Mouse (Mus musculus) mature B cell (primary cell): Measurements from ENCODE around the gene Parm1.

Experiments
- in situ Hi-C: fragments of 300-500 bp; cut with MboI; formaldehyde crosslinking; loops from 2 replicates; pipeline ENCODE4 v1.14.3; 2019

Gene Parm1

DNA sequence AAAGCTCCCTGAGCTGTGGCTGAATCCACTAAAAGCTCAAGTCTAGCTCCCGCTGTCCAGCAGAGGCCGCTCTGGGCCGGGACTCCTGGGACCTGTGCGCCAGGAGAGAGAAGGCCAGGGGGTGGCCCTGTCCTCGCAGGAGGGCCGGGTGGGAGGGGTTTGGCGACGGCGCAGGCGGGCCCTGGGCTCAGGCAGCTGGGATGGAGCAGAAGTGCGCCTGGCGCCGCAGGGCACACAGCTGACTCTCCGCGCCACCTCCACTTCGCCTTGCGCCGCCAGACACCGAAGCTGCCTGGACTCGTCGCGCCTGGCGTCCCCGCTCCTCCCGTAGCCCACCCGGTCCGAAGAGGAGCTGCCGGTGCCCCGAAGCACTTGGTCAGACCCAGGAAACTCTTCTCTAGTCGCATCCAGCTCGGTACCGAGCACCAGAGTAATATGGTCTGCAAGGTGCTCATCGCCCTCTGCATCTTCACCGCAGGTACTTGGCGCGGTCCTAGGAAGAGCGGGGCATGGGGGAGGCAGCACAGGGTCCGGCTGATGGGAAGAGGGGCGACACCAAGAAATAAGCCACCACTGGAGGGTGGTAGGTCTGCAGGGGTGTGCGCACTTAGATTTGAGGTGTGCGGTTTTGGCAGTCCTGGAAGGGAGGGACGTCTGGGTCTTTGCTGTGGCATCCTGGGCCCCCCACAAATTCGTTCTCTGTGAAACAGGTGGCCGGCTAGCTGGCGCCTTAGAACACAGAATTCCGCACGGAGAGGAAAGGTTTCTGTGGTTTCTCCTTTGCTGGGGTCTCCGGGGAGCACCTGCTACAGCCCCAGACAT is at the start of gene Parm1:
Gene Parm1 (plus strand): TSS at position 136 of the 822 bp plus-strand sequence.
- in situ Hi-C loops, result no loop called here

- in situ Hi-C loops, result no loop called here
These were observed 42.2 kb upstream of the Parm1 start for GRCm38 (mm10) chr5:91475241-91475640.

DNA sequence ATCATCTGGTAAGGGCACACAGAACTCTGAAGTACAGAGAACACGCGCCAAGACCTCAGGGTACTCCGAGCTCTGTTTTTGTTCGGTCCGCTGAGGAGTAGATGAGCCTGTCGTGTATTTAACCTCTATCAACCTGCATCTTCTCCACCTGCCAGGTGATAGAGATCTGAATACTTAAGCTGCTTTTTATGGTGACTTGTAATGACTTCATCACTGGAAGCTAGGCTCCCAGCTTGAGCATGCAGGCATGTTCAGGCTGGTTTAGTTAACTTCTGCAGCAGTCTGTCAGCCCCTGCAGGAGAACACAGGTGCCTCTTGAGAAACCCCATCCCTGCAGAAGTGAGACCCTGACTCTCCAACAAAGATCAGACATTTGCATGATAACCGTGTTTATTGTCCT is 40.6 kb upstream of the Parm1 start:
- in situ Hi-C loops, result no loop called here

GRCm38 (mm10) chr5:91478673-91479072 is 38.7 kb upstream of the Parm1 start:
- in situ Hi-C loops, result no loop called here

GRCm38 (mm10) chr5:91480129-91480528 is 37.3 kb upstream of the Parm1 start:
- in situ Hi-C loops, result no loop called here

- in situ Hi-C loops, result no loop called here
These were observed 33.1 kb upstream of the Parm1 start for GRCm38 (mm10) chr5:91484324-91484723.

- in situ Hi-C loops, result no loop called here
These were observed 23.0 kb upstream of the Parm1 start for GRCm38 (mm10) chr5:91494456-91494855.

DNA sequence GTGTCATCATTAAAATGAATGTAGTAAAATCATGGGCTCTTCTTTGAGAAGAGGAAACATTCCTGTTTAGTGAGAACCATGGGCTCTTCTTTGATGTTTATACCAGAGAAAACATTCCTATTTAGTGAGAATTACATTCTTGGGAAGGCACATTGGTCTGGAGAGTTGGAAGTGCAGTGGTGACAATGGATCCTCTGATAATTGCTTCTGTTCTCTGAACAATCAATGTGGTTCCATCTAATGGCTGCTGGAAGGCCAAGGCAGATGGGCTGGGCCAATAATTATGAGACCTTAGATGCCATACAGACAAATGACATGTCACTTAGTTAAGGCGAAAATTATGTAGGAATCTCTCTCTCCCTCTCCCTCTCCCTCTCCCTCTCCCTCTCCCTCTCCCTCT is 16.1 kb upstream of the Parm1 start:
- in situ Hi-C loops, result no loop called here

DNA sequence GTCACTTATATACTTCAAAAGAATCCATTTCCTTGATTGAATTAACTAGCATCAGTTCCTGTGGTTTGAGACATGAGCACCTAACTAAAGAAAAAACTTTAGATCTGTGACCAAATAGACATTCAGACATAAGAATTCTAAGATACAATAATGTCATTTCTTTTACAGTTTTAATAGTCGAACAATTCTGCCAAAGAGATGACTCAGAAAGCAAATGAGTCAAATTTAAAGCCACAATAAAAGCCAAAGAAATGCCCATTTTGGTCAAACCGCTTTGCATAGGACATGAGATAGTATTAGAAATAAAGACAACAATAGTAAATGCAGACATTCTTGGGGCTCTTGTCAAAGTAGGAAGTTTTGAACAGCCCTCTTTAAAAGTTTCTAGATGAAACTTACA is 15.0 kb upstream of the Parm1 start:
- in situ Hi-C loops, result no loop called here

DNA sequence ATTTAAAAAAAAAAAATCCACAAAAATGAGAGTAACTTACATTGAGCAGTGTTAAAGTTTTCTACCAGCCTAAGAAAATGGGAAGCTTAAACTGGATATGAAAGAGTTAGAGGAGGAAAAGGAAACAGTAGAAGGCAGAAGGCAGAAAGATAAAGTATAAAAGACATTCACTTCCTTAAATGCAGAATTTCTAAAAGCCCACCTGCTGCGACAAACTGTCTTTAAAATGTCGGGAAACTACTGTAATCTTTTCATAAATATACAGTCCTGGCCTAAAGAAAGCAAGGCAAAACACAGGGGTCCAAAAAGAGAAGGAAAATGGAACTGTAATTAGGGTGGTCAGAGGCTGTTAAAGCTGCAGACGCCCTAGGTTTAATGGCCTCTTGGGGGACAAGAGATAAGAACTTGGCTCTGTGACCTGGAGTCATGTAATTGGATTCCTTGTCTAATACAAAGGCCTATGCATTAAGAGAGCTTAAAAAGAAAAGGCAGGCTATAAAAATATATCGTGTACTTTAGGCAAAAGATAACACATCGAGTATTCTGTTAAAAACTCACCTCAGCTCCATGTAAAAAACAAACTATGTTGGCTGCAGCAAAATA is 13.0 kb upstream of the Parm1 start:
- in situ Hi-C loops, result no loop called here

- in situ Hi-C loops, result no loop called here
These were observed 338 bp upstream of the Parm1 start for GRCm38 (mm10) chr5:91517077-91517476.

- in situ Hi-C loops, result no loop called here
These were observed 931 bp downstream of the Parm1 start for GRCm38 (mm10) chr5:91518302-91518790.

- in situ Hi-C loops, result no loop called here
These were observed 1.5 kb downstream of the Parm1 start for GRCm38 (mm10) chr5:91518946-91519345.

DNA sequence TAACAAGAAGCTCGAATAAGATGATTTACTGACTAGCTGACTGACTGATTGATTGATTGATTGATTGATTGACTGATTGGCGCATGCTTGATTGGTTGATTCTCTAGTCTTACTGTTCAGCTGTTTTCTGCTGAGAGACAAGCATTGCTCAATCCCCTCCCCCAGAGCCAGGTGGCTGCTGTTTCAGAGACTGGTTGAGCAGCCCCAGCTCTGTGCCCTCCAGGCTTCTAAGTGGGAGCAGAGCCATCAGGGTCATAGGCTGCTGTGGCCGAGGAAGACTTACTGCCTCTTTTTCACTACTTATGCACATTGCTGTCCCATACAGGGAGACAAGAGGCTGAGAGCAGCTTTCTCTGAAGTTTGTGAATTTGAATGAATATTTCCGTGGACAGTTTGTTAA is 2.1 kb downstream of the Parm1 start:
- in situ Hi-C loops, result no loop called here

DNA sequence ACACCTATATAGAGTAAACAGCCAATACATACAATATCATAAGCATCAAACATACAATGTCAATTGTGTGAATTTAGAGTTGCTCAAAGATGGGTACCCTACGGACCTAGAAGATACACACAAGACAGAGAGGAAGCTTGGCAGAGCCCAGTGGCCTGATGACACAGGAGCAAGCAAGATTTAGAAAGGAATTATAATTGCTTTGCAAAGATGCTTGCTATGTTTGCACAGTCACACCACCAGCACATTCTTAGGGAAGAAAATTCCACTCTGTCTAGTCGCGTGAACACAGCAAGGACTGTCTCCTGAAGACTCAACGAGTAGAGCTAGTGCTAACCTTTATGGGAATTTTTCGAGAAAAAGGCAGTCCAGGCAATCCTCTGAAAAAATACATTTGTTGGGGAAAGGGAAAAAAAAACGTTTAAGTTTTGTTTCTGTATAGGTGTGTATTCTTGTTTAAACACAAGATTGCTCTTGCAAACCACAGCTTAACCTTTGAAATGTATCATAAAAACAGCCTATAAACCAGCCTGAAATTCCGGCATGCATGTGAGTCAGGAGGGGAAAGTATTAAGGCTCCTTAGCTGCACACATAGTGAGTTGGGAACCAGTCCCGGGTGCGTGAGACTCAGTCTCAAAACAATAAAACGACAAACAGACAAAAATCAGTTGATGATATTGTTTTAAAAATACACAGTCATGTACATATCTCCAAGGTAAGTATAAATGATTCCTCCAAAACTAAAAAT is 15.5 kb downstream of the Parm1 start:
- in situ Hi-C loops, result no loop called here

- in situ Hi-C loops, result no loop called here
These were observed 41.7 kb downstream of the Parm1 start for GRCm38 (mm10) chr5:91559071-91559610.

DNA sequence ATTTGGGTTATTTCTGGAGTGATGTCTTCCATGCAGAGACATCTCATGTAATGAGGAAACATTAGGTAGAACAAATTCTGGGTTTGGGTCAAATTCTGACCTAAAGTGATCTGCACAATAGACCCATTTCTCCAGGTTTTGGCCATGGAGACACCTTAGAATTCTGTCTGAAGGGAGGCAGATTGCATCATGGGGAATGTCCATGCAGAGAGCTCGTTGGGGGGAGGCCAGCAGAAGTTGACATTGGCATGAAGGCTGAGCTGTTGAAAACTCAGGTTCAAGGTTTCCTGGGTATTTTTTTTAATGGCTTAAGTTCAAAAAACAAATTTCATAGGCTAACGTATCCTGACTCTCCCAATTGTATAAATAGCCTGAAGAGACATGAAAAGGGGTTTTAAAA is 42.3 kb downstream of the Parm1 start:
- in situ Hi-C loops, result no loop called here

DNA sequence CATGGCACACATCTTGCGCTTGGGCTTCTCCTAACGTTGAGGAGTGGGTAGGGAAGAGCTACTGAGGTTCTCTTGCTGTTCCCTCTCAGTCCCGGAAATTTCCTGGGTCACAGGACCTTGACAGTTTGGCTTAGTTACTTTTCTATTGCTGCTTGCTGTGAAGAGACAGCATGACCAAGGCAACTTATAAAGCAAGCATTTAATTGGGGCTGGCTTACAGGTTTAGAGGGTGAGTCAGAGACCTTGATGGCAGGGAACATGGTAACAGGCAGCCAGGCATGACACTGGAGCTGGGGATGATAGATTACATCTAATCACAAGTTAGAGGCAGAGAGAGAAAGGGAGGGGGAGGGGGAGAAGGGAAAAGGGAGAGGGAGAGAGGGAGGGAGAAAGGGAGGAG is 44.0 kb downstream of the Parm1 start:
- in situ Hi-C loops, result no loop called here

DNA sequence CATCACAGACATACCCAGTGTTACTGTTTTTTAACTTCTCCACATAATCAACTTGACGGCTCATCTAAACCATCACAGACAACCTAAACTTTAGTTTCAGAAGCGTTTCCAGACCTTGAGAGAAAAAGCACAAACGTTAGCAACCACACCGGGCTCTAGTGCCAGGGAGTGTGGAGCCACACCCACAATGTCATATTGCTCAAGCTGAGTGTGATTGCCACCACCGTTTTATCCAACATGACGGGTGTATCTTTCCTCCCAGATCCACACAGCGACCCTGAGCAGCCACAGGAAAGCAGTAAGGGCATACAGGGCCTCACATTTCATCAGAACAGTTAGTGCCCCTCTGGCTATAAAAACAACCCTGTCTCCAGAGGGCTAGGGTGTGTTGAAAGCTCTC is 45.1 kb downstream of the Parm1 start:
- in situ Hi-C loops, result no loop called here

DNA sequence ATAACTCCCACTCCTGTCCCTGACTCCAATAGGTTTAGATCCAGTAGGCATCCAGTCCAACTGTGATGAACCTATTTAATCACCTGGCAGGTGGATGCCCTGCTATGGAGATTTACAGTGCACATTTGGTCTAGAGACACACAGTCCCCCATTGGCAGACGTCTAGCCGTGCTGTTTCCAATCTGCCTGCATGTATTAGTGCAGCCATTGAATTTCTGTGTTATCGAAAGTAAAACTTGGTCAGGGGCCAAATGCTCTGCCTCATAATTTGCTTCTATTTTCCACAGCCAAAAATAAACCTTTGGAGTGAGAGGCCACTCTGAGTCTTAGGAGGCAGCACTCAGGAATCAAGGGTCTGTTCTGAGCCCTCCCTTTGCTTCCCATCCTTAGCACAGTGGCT is 46.6 kb downstream of the Parm1 start:
- in situ Hi-C loops, result no loop called here

- in situ Hi-C loops, result no loop called here
These were observed 48.0 kb downstream of the Parm1 start for GRCm38 (mm10) chr5:91565458-91565857.

DNA sequence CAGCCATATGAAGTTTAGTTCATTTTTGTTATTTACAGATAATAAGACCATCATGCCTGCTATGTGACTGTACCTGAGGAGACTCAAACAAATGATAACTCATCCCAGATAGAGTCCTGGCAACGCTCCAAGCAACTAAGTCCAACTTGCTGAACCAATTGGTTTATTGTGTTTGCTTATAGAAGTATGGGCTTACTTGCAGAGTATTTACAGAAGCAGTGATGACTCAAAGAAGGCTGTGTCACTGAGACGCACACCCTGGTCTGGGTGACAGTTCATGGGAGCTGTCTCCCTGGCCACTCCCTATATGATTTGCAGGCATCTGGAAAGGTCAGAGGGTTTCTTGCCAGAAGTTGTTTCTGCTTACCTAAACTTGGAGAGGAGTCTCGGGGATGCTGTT is 49.2 kb downstream of the Parm1 start:
- in situ Hi-C loops, result no loop called here
